Mouse (Mus musculus): Measurements from ENCODE around the gene Nr4a2. TPM values are rescaled to one million over a fixed set of nuclear protein-coding genes. Genes with fewer than 3 reads are reported as not detected.

Gene Nr4a2
- total RNA-seq (2021), result 10 to 100 TPM; 51.6 to 55.1 TPM

DNA sequence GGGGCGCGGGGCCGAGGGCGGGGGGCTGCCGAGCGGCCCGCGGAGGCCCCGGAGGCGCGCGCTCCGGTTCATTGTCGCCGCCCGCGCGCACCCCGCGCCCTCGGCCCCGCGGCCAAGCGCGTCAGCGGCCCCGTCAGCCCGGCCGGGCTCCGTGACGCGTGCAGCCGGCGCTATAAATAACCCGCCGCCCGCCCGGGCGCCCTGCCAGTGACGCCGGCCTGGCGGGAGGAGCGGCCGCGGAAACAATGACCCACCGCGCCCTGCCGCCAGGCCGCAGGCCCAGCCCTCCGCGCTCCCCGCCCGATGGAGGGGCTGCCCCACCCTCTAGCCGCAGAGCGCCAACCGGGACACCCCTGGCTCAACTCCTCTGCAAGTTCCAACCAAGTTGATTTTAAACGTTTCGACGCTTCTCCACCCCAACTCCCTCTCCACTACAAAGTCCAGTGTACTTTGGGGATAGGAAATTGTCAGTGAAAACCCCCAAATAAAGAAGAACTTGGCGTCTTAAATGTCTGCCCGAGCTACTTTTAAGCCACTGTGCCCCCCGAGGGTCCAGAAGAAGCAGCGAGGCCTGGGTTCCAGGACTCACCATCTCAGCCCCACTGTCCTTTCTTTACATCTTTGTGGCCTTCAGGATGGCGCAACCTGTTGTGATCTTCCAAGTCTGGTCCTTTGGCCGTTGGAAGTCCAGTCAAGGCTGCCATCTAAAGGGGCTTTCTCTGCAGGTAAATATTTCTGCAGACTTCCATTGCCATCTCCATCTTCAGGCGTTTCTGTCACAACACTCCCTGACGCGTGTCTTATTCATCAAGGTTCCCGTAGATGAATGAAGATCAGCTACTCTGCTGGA lies at the start of gene Nr4a2:
Gene Nr4a2 (minus strand): TSS at position 13 of the 850 bp plus-strand sequence.
- peak; percentile 45 to 57 for DNase-seq (ENCODE audit: extremely low spot score in 1 of 2, low spot score in 1 of 2)

DNA sequence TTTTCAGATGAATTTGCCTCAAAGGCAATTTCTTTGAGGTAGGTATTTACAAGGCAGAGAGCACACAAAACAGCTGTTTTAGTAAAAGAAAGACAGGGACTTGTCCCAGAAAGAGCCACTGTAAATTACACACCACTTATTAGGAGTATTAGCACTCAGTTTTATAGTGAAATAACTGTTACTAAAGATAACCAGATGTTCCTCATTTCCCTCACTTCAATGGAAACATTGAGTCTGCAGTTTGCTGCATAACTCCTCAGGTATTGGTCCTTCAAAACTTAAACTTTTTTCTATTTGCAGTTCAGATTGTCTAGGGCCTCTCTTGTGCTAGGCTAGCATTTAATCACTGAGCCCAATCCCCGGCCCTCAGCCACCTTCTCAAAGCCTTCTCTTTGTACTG lies 41.6 kb upstream of the Nr4a2 start:
- no peak for DNase-seq (ENCODE audit: extremely low spot score in 1 of 2, low spot score in 1 of 2)

DNA sequence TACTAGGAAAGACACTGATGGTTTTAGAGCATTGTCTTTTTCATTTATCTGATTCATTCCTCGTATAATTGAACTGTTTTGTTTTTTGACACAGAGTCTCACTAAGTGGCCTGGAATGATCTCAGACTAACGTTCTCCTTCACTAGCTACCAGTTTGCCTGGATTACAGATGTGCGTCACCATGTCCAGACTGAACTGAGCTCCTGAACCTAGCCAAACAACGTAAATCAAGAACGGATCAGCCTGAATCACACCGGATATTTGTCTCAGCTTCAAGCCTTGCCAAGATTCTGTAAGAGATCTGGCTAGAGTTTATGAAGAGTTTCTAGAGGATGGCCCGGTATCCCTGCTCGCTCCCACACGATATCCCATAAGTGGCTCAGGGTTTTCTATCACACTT lies 33.0 kb upstream of the Nr4a2 start:
- no peak for DNase-seq (ENCODE audit: extremely low spot score in 1 of 2, low spot score in 1 of 2)

DNA sequence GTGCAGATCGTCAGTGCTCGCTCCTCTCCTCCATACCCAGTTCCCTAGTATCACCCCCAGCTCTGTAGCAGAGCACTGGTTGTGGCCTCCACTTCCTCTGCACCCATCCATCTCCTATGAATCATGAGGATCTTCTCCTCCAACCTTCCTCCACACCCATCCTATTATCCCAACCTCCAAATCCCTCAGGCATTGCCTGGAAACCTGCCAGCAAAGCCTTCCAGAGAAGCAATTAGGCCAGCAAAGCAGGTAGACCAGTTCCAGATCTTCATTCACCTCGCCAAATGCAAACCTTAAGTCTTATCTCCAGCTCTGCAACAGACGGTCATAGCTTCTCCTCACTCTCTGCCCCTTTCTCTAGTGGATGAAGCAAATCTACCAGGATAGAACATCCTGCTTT lies 26.0 kb upstream of the Nr4a2 start:
- no peak for DNase-seq (ENCODE audit: extremely low spot score in 1 of 2, low spot score in 1 of 2)

DNA sequence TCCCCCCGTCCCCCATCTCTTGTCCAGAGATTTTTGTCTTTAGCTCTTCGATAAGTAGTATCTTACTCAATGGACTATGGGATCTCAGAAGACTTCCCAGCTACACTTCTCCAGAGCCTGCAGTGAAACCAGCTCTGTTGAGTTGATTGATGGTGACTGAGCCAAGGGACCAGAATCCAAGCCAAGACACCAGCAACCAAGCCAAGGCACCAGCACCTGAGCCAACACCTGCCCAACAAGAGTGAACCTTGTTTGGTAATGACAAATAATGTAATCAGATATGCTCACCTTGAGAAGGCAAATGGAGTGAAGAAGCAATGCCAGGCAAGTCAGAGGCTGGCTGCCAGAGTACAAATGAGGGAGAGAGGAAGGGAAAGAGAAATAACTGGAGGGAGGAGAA lies 24.4 kb upstream of the Nr4a2 start:
- no peak for DNase-seq (ENCODE audit: extremely low spot score in 1 of 2, low spot score in 1 of 2)

DNA sequence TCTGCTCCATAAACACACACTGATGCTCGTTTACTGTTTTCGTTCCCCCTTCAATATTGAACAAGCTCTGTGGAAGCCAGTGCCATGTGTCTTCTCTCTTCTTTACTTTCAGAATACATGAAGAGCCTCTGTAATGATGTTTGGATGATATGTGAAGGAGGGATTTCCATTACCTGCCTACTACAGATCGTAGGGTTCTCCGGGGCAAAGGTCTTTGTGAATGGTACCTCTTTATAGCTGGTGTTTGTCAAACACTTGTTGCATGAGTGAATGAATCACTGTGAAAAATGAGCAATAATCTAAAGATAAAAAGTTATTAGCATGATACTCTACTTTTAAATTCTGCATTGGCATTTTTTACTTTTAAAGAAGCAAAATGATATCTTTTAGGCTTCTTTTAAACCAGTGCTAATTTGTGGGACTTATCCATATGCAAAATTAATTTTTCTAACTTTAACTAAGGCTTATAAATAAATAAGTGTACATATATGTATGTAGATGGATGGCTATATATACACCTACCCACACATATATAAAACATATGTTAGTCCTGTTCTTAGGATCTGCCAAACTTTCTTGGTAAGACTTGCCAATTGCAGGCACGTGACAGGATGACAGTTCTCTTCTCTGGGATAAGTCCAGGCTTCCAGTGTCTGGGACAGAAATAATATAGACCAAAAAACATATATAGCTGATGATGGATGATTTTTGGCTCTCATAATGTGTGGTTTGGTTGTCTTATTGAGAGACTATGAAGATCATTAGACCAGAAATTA lies 22.0 kb upstream of the Nr4a2 start:
- no peak for DNase-seq (ENCODE audit: extremely low spot score in 1 of 2, low spot score in 1 of 2)

DNA sequence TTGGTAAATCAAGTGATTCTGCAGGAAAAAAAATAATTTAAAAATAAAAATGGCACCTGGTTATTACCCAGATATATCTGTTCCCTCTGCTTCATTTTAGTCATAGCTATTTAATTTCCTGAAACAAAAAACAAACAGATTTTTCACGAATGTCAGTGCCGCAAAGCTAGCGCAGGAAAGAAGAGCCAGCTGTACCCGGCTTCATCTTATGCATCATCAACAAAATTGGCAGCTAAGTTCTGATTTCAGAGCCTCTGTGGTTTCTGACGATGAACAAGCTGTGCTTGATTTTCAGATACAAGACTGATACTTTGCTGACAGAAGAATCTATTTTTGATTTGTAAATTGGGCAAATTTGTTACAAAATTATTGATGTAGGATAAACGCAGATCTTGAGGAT lies 14.8 kb upstream of the Nr4a2 start:
- no peak for DNase-seq (ENCODE audit: extremely low spot score in 1 of 2, low spot score in 1 of 2)

DNA sequence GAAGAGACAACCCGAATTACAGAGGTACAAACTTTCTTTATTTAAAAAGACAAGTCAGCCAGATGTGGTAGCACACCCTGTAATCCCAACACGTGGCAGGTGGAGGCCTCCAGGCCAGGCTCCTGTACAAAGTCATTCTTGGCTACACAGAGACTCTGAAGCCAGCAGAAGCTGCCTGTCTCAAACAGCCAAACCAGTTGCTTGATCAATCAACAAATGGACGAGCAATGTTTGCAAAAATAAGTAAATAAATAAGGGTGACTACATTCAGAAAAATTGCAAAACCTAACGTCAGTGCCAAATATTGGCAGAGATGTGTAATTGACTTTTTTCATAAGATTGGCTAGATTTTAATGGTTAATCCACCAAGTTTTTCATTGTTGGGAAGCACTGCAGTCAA lies 3.7 kb upstream of the Nr4a2 start:
- DNase-seq (ENCODE audit: extremely low spot score in 1 of 2, low spot score in 1 of 2), result no peak

DNA sequence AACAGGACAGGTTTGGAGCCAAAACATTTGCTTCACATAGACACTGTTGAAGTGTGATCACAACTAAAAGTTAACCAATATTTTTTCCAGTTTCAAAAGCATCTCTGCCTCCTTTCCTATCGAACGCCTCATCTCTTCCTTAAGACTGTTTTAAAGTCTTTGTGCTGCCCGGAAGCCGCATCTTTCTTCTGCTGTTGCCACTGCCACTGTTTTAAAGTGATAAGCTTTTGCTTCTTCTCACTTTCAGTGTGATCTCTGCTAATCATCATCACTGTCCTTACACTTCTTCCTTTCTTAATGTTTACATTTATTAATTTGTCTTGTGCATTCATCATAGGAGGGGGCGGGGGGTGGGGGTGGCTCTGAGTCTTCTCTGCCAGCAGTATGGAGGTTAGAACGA lies 2.1 kb upstream of the Nr4a2 start:
- DNase-seq (ENCODE audit: extremely low spot score in 1 of 2, low spot score in 1 of 2), result no peak

DNA sequence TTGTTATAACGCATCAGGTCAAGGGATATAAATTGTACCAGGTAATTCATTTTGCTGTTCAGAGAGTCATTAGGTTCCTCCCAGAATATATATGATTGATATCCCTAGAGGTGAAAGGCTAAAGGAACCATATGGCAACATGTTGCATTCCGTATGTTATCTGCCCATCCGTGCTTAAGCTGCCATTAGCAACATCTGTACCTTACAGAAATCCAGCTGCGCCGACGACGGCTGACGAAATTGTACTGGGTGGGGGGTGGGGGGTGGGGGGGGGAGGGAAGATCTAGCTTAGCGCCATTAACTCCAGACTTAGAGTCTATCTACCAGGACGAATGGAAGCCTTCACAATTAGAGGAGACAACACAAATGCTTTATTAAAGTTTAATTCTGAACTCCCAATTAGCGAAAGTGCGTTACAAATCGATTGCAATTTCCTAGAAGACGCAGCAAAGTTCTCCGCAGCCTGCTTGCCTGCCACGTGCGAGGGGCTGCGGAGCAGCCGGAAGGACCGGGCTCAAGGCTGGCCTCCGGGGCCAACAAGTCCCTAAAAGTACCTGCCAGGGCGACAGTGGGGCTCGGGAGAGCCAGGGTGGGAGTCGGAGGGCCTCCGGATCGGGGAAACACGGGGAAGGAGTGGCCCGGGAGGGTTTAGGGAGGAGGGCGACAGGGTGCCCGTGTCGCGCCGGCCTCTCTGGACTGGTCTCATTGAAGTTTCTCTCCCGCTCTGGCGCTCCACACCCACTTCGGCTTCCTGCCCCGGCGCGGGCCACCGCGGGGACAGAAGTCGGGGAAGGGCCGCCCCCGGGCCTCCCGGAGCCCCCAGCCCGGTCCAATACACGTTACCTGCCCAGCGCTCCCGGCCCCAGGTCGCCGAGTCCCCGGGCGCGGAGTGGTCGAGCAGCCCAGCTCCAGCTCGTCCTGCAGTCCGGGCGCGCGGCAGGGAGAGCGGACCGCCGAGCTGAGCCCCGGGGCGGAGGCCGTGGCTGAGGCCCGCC lies 520 bp downstream of the Nr4a2 start:
- no peak for DNase-seq (ENCODE audit: extremely low spot score in 1 of 2, low spot score in 1 of 2)

DNA sequence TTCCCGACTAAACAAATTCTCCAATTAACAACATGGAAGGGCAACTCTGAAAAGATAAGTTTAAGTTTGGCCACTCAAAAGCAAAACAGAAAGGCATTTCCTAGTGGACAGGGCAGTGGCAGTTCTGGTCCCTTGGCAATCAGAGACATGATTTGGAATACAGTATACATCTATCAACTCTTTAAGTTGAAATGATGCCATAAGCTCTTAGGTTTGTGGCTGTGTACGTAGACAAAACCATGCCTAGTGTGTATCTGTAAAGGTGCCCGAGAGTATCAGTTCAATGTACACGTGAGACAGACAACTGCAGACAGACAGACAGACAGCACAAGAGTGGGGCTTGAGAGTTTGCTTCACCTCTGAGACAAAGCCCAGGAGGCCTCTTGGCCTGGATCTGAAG lies 2.7 kb downstream of the Nr4a2 start:
- DNase-seq (ENCODE audit: extremely low spot score in 1 of 2, low spot score in 1 of 2), result no peak

DNA sequence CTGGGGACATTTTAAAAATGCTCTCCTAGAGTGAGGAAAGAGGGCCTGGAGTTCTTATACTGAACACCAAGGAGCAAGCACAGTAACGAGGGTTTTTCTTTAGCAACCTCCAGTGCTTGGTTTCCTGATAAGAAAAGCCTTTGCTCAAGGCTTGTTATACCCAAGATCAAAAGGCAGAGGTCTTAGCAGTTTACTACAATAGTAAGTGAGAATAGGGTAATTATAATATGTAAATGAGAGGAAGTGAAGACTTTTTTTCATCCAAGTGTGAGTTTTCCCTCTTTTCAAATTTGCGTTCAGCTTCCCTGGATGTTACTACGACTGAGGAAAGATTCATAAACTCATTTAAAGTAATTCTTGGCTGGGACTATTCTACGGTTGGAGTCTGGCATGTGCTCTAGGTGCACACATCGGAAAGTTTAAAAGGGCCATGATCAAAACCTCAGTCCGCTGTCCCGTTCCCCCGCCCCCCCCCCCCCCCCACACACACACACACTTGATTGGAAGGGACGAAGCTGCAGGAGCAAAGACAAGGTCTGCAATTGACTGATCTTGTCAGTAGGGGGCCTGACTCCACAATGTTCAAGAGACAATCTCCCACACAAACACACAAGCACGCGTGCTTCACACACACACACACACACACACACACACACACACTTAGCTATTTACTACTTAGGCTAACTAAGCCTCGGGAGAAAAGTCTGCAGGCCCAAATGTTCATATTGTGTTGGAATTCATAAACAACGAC lies 6.4 kb downstream of the Nr4a2 start:
- peak in 1 of 2 experiments; percentile 49 for DNase-seq (ENCODE audit: extremely low spot score in 1 of 2, low spot score in 1 of 2)

DNA sequence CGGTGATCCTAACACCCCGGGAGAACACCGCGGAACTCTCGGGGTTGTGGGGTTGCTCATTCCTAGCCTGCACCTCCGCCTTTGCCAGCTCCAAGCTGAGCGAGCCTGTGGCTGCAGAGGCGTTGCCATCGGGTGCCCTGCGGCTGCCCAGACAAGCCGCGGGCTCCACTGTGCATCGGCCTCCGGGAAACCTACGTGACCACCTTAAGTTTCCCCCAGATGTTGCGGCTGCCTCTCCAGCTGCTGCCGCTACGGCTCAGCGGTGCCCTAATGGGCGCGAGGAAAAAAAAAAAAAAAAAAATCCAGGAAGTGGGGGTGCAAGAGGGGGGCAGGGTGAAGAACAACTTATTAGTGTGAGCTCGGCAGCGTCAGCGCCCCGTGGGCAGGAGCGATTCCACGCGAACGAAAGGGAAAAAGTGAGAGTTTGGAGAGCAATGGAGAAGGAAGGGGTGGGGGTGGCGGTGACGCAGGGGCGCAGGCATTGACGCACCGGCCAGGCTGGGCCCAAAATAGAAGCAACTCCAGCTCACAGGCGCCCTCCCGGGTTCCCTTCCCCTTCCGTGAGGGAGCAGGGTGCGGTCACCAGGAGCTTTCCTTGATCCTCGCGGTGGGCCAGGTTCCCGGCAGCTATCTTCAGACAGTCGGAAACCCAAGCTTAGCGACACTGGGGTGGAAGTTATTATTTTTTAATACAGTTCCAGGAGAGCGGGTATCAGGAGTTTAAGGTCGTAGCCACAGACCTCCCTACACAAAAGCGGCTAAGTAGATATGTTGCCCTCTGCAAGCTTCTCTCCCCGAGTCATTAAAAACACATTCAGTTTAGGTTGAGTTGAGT lies 7.2 kb downstream of the Nr4a2 start:
- peak; percentile 52 to 60 for DNase-seq (ENCODE audit: extremely low spot score in 1 of 2, low spot score in 1 of 2)

DNA sequence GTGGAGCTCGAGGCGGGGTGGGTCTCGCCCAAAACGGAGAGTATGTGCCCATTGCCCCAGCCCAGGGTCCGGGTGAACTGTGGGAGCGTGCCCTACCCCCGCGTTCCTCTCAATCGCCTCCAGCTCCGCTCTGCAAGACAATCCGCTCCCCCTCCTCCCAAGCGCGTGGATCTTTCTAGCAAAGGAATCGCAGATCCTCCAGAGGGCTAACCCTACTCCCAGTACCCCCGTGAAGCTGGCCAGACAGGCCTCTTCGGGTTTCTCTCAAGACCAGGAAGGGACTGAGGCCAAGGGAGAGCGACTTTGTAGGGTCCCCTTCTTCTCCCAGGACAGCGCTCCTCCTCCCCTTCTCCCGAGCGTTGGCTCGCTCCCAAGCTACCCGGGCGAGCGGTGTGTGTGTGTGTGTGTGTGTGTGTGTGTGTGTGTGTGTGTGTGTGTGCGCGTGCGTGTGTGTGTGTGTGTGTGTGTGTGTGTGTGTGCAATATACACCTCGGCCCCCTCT lies 7.9 kb downstream of the Nr4a2 start:
- DNase-seq (ENCODE audit: extremely low spot score in 1 of 2, low spot score in 1 of 2), result peak; percentile 47 to 51

DNA sequence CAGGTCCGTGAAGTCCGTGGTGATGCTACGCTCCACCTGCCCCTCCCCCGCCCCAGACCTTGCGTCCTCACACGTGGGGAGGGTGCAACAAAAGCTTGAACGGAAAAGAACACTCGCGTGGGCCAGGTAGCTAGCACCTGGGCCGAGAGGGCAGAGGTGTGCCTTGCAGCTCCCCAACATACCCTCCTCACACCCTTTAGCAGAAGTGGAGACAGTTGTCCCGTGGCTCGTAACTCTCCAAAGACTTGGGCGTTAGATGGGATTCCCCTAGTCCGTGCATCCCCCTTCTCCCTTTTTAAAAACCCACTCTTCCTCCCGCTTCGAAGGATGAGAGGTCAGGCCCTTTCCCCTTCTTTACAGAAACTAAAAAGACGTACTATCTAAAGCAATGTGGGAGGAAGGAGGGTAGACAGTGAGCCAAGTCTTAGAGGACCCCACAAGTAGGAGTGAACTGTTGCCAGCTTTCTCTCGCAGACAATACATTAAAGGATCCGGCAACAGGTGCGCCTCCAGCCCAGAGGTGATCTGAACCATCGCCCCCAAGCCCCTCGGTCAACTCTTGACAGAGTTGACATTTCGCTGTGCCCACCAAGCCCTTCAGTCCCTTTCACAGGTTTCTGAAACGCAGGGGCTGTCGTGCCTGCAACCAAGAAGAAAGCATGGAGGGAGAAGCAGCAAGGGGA lies 8.5 kb downstream of the Nr4a2 start:
- DNase-seq (ENCODE audit: extremely low spot score in 1 of 2, low spot score in 1 of 2), result no peak

DNA sequence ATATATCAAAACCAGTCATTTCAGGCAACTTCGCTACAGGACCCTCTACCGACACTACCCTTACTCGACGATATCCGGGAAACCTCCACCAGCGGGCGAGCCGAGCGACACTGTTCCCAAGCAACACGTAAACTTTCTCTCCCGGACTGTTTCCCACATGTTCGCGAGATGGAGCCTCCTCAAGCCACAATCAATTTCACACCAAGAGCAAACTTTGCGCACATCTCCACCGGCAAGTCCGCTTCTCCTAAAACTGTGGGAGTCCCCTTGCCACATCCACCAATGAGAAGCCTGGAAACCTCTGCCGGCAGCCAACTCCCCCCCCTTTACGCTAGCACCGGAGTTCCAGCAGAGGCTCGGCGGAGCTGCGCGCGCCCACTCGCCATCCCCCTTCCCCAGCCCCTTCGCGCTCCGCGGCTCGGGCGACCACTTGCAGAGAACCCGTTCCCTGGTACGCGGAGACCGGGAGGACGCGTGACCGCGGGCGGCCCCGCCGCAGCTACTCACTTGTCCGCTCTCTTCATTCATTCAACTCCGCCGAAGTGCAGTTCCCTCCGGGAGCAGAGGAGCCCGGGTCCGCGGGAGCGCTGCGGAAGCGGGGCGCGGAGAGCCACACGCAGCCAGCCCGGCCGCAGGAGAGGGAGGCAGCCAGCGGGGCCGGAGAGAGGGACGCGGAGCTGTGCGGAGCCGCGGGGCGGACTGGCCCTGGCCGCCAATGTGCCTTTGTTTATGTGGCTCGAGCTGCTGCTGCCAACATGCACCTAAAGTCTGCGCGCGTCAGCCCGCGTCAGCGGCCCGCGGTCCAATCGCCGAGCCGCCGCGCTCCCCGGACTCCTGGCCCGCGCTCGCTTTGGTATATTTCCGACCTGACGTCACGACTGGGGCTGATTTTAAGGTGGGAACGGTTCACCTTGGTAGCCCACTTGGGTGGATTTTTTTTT lies 9.3 kb downstream of the Nr4a2 start:
- DNase-seq (ENCODE audit: extremely low spot score in 1 of 2, low spot score in 1 of 2), result peak; percentile 67 to 83

DNA sequence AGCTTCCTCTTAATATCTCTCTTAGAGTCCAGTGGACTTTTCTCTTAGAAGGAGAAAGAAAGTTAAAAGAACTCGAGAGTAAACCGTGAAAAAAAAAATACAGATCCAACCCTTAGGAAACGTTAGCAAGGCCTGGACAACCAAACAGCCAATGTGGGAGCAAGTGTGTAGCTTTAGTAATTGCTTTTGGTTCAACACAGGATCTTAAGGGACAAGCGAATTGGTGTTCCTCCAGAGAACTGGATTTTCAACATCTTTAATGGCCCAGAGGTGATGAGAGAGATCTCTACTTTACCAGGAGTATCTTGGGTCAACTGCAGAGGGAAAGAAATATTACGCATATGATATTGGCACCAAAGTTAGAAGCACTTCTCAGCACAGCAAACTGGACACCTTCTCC lies 10.4 kb downstream of the Nr4a2 start:
- DNase-seq (ENCODE audit: extremely low spot score in 1 of 2, low spot score in 1 of 2), result no peak
